Mouse (Mus musculus) neural tube, embryonic 15.5 days (tissue): Measurements from ENCODE around the gene Parvb. TPM values are rescaled to one million over a fixed set of nuclear protein-coding genes. Genes with fewer than 3 reads are reported as not detected.
"Not testable (repeated sequence)": the region's sequence is repeated elsewhere in the genome, so short reads cannot be mapped to it uniquely, and the experiment has no call there.

Experiments
- ATAC-seq: fragments of 200-750 bp; cut with Nextera tagmentation; 2 replicates; pipeline ENCODE4 v1.8.0; 2017; ENCODE audit warnings: mild to moderate bottlenecking, moderate TSS enrichment, moderate library complexity; ENCODE audit not compliant: low FRiP score
- H3K27ac ChIP-seq: fragments of 300-500 bp; sonication (generic); replicated peaks from 2 replicates; pipeline ENCODE4 v1.5.1; 2015; ENCODE audit warnings: mild to moderate bottlenecking, inconsistent platforms
- H3K27me3 ChIP-seq: fragments of 300-500 bp; sonication (generic); replicated peaks from 2 replicates; pipeline ENCODE4 v1.6.1; 2015; ENCODE audit warnings: inconsistent platforms
- H3K36me3 ChIP-seq: fragments of 300-500 bp; sonication (generic); 2 replicates; pipeline ENCODE4 v1.6.1; 2015; ENCODE audit warnings: inconsistent platforms
- H3K4me1 ChIP-seq: fragments of 300-500 bp; sonication (generic); 2 replicates; pipeline ENCODE4 v1.6.1; 2015; ENCODE audit warnings: inconsistent platforms
- H3K4me2 ChIP-seq: fragments of 300-500 bp; sonication (generic); 2 replicates; pipeline ENCODE4 v1.6.1; 2015; ENCODE audit warnings: inconsistent platforms, mild to moderate bottlenecking, moderate library complexity
- H3K4me3 ChIP-seq: fragments of 300-500 bp; sonication (generic); replicated peaks from 2 replicates; pipeline ENCODE4 v1.5.1; 2015; ENCODE audit warnings: mild to moderate bottlenecking, inconsistent platforms
- H3K9ac ChIP-seq: fragments of 300-500 bp; sonication (generic); replicated peaks from 2 replicates; pipeline ENCODE4 v1.6.1; 2015; ENCODE audit warnings: mild to moderate bottlenecking, inconsistent platforms
- H3K9me3 ChIP-seq: fragments of 300-500 bp; sonication (generic); replicated peaks from 2 replicates; pipeline ENCODE4 v1.6.1; 2016; ENCODE audit warnings: inconsistent platforms
- WGBS: fragments of 180-500 bp; shearing (Covaris S2); methylation state at CpG from one replicate; pipeline ENCODE4 v1.1.7; 2015; ENCODE audit warnings: mixed read lengths; 5-methylcytosine and 5-hydroxymethylcytosine counted together
- polyA plus RNA-seq: library from polyadenylated mRNA; unstranded; fragments of >200 nt; fragmentation: Nextera tagmentation; extraction: Ambion mirVana; gene quantifications from 2 replicates; pipeline ENCODE4 v1.2.1, GENCODE M21; 2015

Parvb gene
- polyA plus RNA-seq, 1 experiment from 2014 or later: 4.8 TPM

DNA sequence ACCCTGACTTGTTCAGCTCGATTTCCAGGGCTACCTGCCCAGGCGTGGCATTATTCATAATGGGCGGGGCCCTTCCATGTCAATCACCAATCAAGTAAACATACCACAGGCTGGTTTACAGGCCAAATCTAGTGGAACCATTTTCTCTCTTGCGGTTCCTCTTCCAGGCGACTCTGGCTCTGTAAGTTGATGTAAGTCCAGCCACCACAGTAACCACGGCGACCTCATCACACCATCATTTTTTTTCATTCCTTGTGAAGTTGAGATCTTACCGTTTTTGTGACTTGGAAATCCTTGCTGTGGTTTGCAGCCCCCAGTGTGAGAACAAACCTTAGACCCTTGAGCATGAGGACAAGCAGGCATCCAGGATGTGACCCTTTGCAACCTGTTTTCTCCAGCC, 48.5 kb downstream of the Parvb start:
- 83% methylated on average over 8 of the region's 8 CpGs for WGBS
- Histone ChIP-seq H3K27ac (no peak overlapping the region), H3K4me2 (no peak overlapping the region), H3K9ac (no peak overlapping the region), H3K4me1 (0 out of 2 replicates have a peak, but pooled peaks cover 3% of the 10 kb centered on the region), H3K27me3 (no peaks in the 10 kb centered on the region), H3K4me3 (no peak overlapping the region), H3K36me3 (no peaks in the 10 kb centered on the region), H3K9me3 (0 out of 2 replicates have a peak, but pooled peaks cover 5% of the 10 kb centered on the region)
- ATAC-seq: no peak

DNA sequence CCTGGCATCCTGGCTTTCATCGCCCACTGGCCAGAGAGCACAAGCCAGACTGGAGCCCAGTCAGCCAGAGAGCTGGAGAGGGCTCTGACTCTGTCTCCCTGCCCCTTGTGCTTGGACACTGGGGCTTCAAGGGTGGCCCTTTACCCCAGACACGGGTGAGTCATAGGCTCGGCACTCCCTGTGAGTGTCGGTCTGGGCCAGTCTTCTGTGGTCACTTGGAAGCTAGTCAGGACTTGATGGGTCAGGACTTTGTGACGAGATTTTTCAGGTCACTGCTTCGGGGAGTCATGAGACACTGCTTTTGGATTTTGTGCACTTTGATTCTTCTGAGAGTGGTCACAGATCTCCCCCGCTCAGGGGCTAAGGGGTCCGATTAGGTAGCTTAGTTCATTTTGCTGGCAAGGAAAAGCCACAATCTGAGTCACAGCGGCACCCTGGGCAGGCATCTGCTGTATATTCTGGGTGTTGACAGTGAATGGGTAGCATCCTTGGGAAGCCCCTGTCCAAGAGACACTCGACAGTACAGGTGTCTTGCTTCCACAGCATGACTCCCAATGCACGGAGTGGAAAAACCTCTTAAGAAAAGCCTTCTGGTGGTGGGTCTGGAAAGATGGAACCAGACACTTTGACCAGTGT, 49.0 kb downstream of the Parvb start:
- no peak overlapping the region for H3K9ac ChIP-seq
- no peak for ATAC-seq
- no peaks in the 10 kb centered on the region for H3K36me3 ChIP-seq
- H3K27ac ChIP-seq: no peak overlapping the region
- H3K4me3 ChIP-seq: no peak overlapping the region
- 89% methylated on average over 11 of the region's 11 CpGs for WGBS
- 0 out of 2 replicates have a peak, but pooled peaks cover 1% of the 10 kb centered on the region for H3K9me3 ChIP-seq
- no peaks in the 10 kb centered on the region for H3K27me3 ChIP-seq
- H3K4me1 ChIP-seq: 0 out of 2 replicates have a peak, but pooled peaks cover 3% of the 10 kb centered on the region
- H3K4me2 ChIP-seq: no peak overlapping the region

- Histone ChIP-seq H3K4me3 (no peak overlapping the region), H3K9me3 (no peaks in the 10 kb centered on the region), H3K36me3 (no peaks in the 10 kb centered on the region), H3K27me3 (no peaks in the 10 kb centered on the region), H3K4me1 (0 out of 2 replicates have a peak, but pooled peaks cover 3% of the 10 kb centered on the region), H3K4me2 (no peak overlapping the region), H3K9ac (no peak overlapping the region), H3K27ac (no peak overlapping the region)
- 76% methylated on average over 20 of the region's 20 CpGs for WGBS
- ATAC-seq: no peak
Measured at GRCm38 (mm10) chr15:84282206-84283085, 50.6 kb downstream of the Parvb start.

DNA sequence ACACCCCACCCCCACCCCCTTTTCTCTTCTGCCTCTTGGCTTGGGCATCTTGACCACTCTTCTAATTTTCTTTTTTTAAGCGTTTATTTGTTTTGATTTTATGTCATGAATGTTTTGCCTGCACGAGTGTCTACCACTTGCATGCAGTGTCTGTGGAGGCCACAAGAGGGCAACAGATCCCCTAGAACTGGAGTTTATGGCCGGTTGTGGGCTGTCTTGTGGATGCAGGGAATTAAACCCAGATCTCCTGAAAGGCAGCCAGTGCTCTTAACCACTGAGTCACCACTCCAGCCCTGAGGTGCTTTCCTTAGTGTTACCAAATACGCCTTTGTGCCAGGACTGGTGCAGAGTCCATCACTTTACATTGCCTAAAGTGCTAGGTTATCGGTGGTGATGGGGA, 52.2 kb downstream of the Parvb start:
- no peak for ATAC-seq
- Histone ChIP-seq H3K27me3 (no peaks in the 10 kb centered on the region), H3K9me3 (no peaks in the 10 kb centered on the region), H3K9ac (no peak overlapping the region), H3K27ac (no peak overlapping the region), H3K4me2 (no peak overlapping the region), H3K36me3 (no peaks in the 10 kb centered on the region), H3K4me1 (0 out of 2 replicates have a peak, but pooled peaks cover under 1% of the 10 kb centered on the region), H3K4me3 (no peak overlapping the region)
- WGBS: 62% methylated on average over 5 of the region's 5 CpGs

DNA sequence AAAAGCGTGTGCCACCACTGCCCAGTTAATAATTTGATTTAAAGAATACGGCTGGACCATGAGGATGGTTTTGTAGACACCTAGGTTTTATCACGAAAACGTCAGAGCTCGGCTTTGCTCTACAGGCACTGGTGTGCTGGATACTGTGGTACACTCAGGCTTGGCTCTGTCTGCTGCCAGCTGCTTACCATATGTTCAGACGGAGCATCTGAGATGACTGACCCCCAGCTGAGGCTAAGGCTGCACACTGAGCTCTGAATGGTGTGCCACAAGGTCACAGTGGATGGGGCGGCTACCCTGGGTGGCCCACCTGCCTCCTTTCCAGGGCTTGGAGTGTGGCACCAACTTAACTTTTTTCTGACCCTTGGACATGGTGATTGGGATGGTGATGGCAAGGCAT, 53.6 kb downstream of the Parvb start:
- ATAC-seq: no peak
- H3K36me3 ChIP-seq: no peaks in the 10 kb centered on the region
- H3K27ac ChIP-seq: no peak overlapping the region
- no peaks in the 10 kb centered on the region for H3K27me3 ChIP-seq
- no peaks in the 10 kb centered on the region for H3K9me3 ChIP-seq
- H3K4me1 ChIP-seq: no peaks in the 10 kb centered on the region
- H3K4me2 ChIP-seq: no peak overlapping the region
- WGBS: 81% methylated on average over 7 of the region's 7 CpGs
- no peak overlapping the region for H3K4me3 ChIP-seq
- no peak overlapping the region for H3K9ac ChIP-seq

DNA sequence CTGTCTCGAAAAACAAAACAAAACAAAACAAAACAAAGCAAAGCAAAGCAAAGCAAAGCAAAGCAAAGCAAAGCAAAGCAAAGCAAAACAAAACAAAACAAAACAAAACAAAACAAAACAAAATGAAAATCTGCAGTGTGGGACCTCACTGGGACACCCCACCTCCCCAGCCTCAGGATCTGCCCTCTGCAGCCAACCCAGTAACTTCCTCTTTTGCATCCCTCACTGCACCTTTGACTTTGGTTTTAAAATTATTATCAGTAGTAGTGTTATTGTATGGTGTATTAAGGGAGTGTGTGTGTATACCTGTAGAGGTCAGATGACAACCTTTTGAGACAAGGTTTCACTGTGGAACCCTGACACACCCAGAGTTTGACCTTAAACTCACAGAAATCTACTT, 57.1 kb downstream of the Parvb start:
- not testable (repeated sequence) for ATAC-seq, H3K27ac ChIP-seq
- WGBS: 78% methylated on average over 1 of the region's 1 CpGs

DNA sequence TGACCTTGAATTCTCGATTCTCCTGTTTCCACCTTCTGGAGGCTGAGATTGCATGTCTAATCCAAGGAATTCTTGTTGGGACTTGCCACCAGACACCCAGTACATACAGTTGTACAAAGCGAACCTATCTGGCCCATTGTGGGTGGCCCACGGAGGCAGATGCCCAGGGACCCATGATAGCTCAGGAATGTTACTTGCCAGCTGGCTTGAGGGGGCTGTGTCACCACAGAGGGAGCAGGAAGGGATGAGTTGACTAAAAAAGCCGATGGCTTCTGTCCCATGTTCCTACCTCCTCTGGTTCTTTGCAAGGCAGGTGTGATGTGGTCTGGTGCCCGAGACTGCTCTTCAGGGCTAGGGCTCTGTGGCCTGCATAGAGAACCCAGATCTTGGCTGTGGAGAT, 59.3 kb downstream of the Parvb start:
- Histone ChIP-seq H3K27ac (no peak overlapping the region), H3K9ac (no peak overlapping the region), H3K9me3 (no peaks in the 10 kb centered on the region), H3K4me2 (no peak overlapping the region), H3K27me3 (no peaks in the 10 kb centered on the region), H3K4me1 (0 out of 2 replicates have a peak, but pooled peaks cover 4% of the 10 kb centered on the region), H3K36me3 (no peaks in the 10 kb centered on the region), H3K4me3 (no peak overlapping the region)
- no peak for ATAC-seq
- WGBS: 97% methylated on average over 5 of the region's 5 CpGs

More for the DNA sequence above, 57.1 kb downstream of the Parvb start:
- H3K9me3 ChIP-seq, H3K27me3 ChIP-seq, H3K36me3 ChIP-seq, H3K9ac ChIP-seq, H3K4me2 ChIP-seq, H3K4me1 ChIP-seq, H3K4me3 ChIP-seq: not testable (repeated sequence)

DNA sequence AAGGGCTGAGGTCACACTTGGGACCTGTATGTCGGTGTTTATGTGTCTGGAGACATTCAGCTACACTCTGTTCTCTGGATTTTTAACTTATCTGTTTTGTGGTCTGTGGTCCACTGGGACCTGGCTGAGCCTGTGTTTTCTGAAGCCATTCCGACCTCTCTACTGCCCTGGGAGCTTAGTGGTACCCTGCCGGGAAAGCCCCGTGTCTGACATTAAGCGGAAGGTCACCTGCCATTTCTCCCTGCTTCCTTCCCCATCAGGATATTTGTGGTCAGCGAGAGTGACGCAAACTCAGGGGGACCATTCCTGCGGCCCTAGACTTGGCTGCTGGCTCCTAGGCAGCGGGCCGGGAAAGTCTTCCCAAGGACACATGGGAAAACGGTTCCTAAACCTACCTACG, 61.7 kb downstream of the Parvb start:
- Histone ChIP-seq H3K9me3 (no peaks in the 10 kb centered on the region), H3K27me3 (0 out of 2 replicates have a peak, but pooled peaks cover 3% of the 10 kb centered on the region), H3K9ac (no peak overlapping the region), H3K4me2 (no peak overlapping the region), H3K4me3 (no peak overlapping the region), H3K4me1 (peaks cover 10% of the 10 kb centered on the region), H3K27ac (no peak overlapping the region), H3K36me3 (no peaks in the 10 kb centered on the region)
- WGBS: 88% methylated on average over 12 of the region's 12 CpGs
- no peak for ATAC-seq

DNA sequence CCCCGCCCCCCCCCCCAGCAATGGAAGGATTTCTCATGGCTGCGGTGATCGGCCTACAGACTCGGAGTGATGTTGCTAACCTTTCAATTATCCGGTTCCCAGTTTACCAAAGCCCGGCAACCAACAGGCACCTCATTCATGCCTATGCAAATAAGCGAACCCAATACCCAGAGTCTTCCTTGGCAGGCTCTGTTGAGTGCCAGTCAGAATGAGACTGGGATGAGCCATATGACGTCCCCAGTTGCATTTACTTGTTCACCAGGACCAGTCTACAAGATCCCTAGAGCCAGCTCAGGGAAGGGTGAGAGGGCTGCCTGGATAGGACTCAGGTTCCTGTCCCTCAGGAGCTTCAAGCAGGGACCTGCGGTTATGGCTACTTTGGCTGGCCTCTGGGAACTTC, 62.5 kb downstream of the Parvb start:
- 0 out of 2 replicates have a peak, but pooled peaks cover 3% of the 10 kb centered on the region for H3K27me3 ChIP-seq
- H3K36me3 ChIP-seq: no peaks in the 10 kb centered on the region
- no peak for ATAC-seq
- peaks cover 18% of the 10 kb centered on the region for H3K4me1 ChIP-seq
- 65% methylated on average over 9 of the region's 9 CpGs for WGBS
- no peak overlapping the region for H3K4me2 ChIP-seq
- no peak overlapping the region for H3K9ac ChIP-seq
- H3K4me3 ChIP-seq: no peak overlapping the region
- no peaks in the 10 kb centered on the region for H3K9me3 ChIP-seq
- H3K27ac ChIP-seq: no peak overlapping the region

- Histone ChIP-seq H3K9ac (no peak overlapping the region), H3K27me3 (0 out of 2 replicates have a peak, but pooled peaks cover 3% of the 10 kb centered on the region), H3K4me3 (no peak overlapping the region), H3K4me2 (no peak overlapping the region), H3K4me1 (peaks cover 26% of the 10 kb centered on the region), H3K36me3 (no peaks in the 10 kb centered on the region), H3K9me3 (no peaks in the 10 kb centered on the region), H3K27ac (no peak overlapping the region)
- no peak for ATAC-seq
- 71% methylated on average over 10 of the region's 10 CpGs for WGBS
Measured at GRCm38 (mm10) chr15:84295225-84295624, 63.4 kb downstream of the Parvb start.

- Histone ChIP-seq H3K36me3 (no peaks in the 10 kb centered on the region), H3K4me1 (peaks cover 48% of the 10 kb centered on the region), H3K4me2 (no peak overlapping the region), H3K27me3 (0 out of 2 replicates have a peak, but pooled peaks cover 3% of the 10 kb centered on the region), H3K9me3 (no peaks in the 10 kb centered on the region), H3K4me3 (no peak overlapping the region), H3K27ac (no peak overlapping the region), H3K9ac (no peak overlapping the region)
- ATAC-seq: no peak
- WGBS: 67% methylated on average over 8 of the region's 8 CpGs
Measured at GRCm38 (mm10) chr15:84297454-84297853, 65.6 kb downstream of the Parvb start.
